Mouse (Mus musculus) neural tube, embryonic 13.5 days (tissue): ENCODE data around the gene Lamb2. TPM values are rescaled to one million over a fixed set of nuclear protein-coding genes. Genes with fewer than 3 reads are reported as not detected.

Experiments
- ATAC-seq: fragments of 200-750 bp; cut with Nextera tagmentation; 2 replicates; pipeline ENCODE4 v1.8.0; 2017; ENCODE audit warnings: low read depth, mild to moderate bottlenecking, moderate TSS enrichment, moderate library complexity
- H3K27ac ChIP-seq: fragments of 300-500 bp; sonication (generic); replicated peaks from 2 replicates; pipeline ENCODE4 v1.5.1; 2015; ENCODE audit warnings: moderate library complexity, mild to moderate bottlenecking, inconsistent platforms
- H3K27me3 ChIP-seq: fragments of 300-500 bp; sonication (generic); 2 replicates; pipeline ENCODE4 v1.6.1; 2015; ENCODE audit warnings: mild to moderate bottlenecking, inconsistent platforms
- H3K36me3 ChIP-seq: fragments of 300-500 bp; sonication (generic); 2 replicates; pipeline ENCODE4 v1.6.1; 2015; ENCODE audit warnings: mild to moderate bottlenecking, inconsistent platforms
- H3K4me1 ChIP-seq: fragments of 300-500 bp; sonication (generic); replicated peaks from 2 replicates; pipeline ENCODE4 v1.6.1; 2015; ENCODE audit warnings: inconsistent platforms
- H3K4me2 ChIP-seq: fragments of 300-500 bp; sonication (generic); 2 replicates; pipeline ENCODE4 v1.6.1; 2015; ENCODE audit warnings: inconsistent platforms, mild to moderate bottlenecking, moderate library complexity
- H3K4me3 ChIP-seq: fragments of 300-500 bp; sonication (generic); 2 replicates; pipeline ENCODE4 v1.5.1; 2015; ENCODE audit warnings: mild to moderate bottlenecking, inconsistent platforms
- H3K9ac ChIP-seq: fragments of 300-500 bp; sonication (generic); 2 replicates; pipeline ENCODE4 v1.6.1; 2015; ENCODE audit warnings: moderate library complexity, mild to moderate bottlenecking, inconsistent platforms
- H3K9me3 ChIP-seq: fragments of 300-500 bp; sonication (generic); 2 replicates; pipeline ENCODE4 v1.6.1; 2016; ENCODE audit warnings: inconsistent platforms
- WGBS: fragments of 180-500 bp; shearing (Covaris S2); methylation state at CpG from one replicate; pipeline ENCODE4 v1.1.7; 2015; 5-methylcytosine and 5-hydroxymethylcytosine counted together
- polyA plus RNA-seq: library from polyadenylated mRNA; unstranded; fragments of >200 nt; fragmentation: Nextera tagmentation; extraction: Ambion mirVana; gene quantifications from 2 replicates; pipeline ENCODE4 v1.2.1, GENCODE M21; 2015

The Lamb2 gene
- polyA plus RNA-seq, 1 experiment from 2014 or later, result 21.6 TPM

DNA sequence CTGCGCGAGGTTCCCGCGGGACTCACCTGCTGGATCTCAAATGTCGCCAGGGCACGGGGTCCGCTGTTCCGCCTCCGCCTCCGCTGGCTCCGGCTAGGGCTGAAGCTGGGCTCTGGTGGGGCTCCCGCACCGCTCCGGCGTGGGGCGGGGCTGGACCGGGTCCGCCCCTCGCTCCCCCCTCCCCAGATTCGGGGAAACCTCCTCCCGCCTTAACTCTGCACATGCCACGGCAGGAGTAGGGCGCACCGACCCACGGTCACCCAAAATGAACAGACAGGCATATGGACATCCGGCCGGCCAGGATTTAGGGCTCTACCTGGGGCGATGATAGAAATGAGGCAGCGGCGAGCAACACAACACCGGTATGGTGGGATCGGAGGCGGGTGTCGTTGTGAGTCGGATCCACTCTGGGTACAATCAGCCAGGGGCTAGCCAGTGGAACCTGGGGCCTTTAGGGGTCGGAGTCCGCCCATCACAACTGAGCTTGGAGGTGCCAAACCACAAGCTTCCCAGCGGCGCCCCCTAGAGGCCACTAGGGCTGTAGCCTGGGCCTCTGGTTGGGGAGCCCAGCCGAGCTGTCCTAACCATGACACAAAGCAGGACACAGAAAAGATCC, 27.1 kb upstream of the Lamb2 start:
- Histone ChIP-seq H3K4me3 (peak overlapping the region; percentile 70), H3K9me3 (no peaks in the 10 kb centered on the region), H3K4me2 (peak overlapping the region; percentile 77), H3K36me3 (peaks cover 17% of the 10 kb centered on the region), H3K9ac (peak overlapping the region; percentile 83), H3K4me1 (peaks cover 55% of the 10 kb centered on the region), H3K27me3 (peaks cover 4% of the 10 kb centered on the region; the same call in 1 of the 2 replicates), H3K27ac (peak overlapping the region; percentile 93)
- under 1% methylated on average over 40 of the region's 40 CpGs for WGBS
- peak; percentile 91 for ATAC-seq

DNA sequence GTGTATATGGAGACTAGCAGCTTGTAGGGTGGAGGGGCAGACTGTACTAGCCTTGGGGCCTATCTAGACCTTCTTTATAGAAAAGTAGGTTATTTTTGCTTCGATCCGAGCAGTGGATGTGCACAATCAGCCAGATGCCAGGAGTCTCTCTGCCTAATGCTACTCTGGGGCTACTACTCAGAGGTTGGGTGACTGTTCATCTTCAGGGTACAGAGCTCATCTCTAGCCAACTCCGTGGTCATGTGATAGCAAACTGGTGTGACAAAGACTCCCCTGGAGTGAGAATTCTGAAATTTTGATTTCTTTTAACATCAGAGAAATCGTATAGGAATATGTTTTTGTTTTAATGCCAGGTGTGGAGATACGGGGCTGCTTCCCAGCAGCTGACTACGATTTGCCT, 26.6 kb upstream of the Lamb2 start:
- H3K9ac ChIP-seq, result peak overlapping the region; percentile 83
- 46% methylated on average over 6 of the region's 6 CpGs for WGBS
- no peaks in the 10 kb centered on the region for H3K9me3 ChIP-seq
- ATAC-seq, result peak; percentile 21
- H3K27me3 ChIP-seq, result peaks cover 4% of the 10 kb centered on the region; the same call in 1 of the 2 replicates
- peak overlapping the region; percentile 70 for H3K4me3 ChIP-seq
- H3K27ac ChIP-seq, result peak overlapping the region; percentile 93
- H3K4me1 ChIP-seq, result peaks cover 54% of the 10 kb centered on the region
- peak overlapping the region; percentile 77 for H3K4me2 ChIP-seq
- peaks cover 12% of the 10 kb centered on the region for H3K36me3 ChIP-seq

DNA sequence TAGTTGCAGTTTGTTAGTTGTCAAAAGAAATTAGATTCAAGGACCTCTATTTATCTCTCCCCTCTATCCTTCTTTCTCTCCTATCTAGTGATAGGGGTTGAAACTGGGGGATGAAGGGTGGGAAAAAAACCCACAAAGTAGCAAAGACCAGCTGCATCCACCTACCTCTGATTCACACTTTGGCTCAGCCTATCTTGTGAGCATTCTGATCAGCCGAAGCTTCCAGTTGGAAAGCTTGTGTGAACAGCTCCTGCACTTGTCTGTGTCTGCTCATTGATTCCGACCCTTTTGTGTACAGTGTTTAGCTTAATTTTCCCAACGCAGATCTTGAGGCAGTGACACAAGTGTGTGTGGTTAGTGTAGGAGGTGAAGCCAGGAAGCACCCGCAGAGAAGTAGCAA, 26.1 kb upstream of the Lamb2 start:
- ATAC-seq, result no peak
- peaks cover 48% of the 10 kb centered on the region for H3K4me1 ChIP-seq

DNA sequence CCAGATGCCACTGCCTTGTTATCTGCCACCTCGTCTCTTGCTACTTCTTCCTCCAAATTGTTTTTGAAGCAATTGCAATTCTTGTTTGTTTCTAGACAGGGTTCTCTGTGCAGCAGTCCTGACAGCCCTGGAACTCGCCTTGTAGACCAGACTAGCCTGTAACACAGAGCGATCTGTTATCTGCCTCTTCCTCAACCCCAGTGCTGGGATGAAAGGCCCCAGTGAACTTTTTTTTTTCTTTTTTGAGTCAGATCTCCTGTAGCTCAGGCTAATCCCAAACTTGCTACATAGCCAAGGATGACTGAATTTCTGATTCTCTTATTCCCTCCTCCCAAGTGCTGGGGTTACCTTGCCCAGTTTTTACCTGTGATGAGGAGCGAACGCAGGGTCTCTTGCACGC, 25.1 kb upstream of the Lamb2 start:
- H3K27ac ChIP-seq, result no peak overlapping the region
- no peak overlapping the region for H3K4me2 ChIP-seq
- H3K9me3 ChIP-seq, result no peaks in the 10 kb centered on the region
- no peak overlapping the region for H3K9ac ChIP-seq
- H3K4me3 ChIP-seq, result no peak overlapping the region
- H3K36me3 ChIP-seq, result no peaks in the 10 kb centered on the region
- peaks cover 39% of the 10 kb centered on the region for H3K4me1 ChIP-seq
- H3K27me3 ChIP-seq, result peaks cover 9% of the 10 kb centered on the region; the same call in 1 of the 2 replicates
- no peak for ATAC-seq
- WGBS, result 85% methylated on average over 6 of the region's 6 CpGs

More for the DNA sequence above, 26.1 kb upstream of the Lamb2 start:
- Histone ChIP-seq H3K27ac (0 out of 2 replicates have a peak overlapping the region, but pooled peaks have one; percentile 93), H3K27me3 (peaks cover 4% of the 10 kb centered on the region; the same call in 1 of the 2 replicates), H3K4me3 (peak overlapping the region; percentile 70; the same call in 1 of the 2 replicates), H3K4me2 (peak overlapping the region; percentile 77), H3K9me3 (no peaks in the 10 kb centered on the region), H3K36me3 (peaks cover 7% of the 10 kb centered on the region), H3K9ac (peak overlapping the region; percentile 83)
- WGBS, result 86% methylated on average over 4 of the region's 4 CpGs

DNA sequence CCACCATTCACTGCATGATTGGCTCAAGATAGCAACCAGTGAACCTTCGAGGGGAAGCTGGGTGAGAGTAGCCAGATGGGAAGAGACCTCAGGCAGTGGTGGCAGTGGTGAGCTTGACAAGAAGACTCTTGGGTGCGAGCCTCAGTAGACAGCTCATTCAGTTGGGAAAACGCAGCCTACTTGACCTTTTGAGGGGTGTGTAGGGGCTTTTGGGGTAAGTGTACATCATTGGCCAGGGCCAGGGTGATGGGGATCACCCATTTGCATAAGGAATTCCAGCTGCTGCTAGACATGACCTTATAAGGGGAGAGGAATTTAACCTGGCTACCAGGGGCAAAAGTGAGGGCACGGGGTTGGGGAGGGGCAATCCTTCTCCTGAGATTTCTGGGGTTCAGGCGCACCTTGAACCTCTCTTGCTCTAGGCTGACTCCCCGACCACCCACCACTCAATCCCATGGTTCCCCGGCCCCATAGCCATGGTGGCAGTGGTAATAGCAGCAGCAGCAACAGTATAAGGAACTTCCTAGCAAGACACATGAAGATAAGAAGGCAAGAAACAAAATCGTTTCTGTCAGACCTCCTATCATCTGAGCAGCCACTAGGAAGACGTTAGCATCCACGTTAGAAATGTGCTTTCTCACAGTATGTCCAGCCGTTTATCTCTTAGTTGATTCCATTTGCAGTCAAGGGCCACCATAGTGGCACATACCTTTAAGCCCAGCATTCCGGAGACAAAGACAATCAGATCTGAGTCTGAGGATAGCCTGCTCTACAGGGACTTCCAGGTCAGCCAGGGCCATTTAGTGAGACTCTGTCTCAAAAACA, 23.6 kb upstream of the Lamb2 start:
- no peak overlapping the region for H3K4me2 ChIP-seq
- no peak overlapping the region for H3K27ac ChIP-seq
- H3K36me3 ChIP-seq, result no peaks in the 10 kb centered on the region
- 74% methylated on average over 12 of the region's 12 CpGs for WGBS
- peaks cover 9% of the 10 kb centered on the region; the same call in 1 of the 2 replicates for H3K27me3 ChIP-seq
- no peak overlapping the region for H3K9ac ChIP-seq
- peaks cover 31% of the 10 kb centered on the region for H3K4me1 ChIP-seq
- ATAC-seq, result no peak
- no peaks in the 10 kb centered on the region for H3K9me3 ChIP-seq
- no peak overlapping the region for H3K4me3 ChIP-seq

DNA sequence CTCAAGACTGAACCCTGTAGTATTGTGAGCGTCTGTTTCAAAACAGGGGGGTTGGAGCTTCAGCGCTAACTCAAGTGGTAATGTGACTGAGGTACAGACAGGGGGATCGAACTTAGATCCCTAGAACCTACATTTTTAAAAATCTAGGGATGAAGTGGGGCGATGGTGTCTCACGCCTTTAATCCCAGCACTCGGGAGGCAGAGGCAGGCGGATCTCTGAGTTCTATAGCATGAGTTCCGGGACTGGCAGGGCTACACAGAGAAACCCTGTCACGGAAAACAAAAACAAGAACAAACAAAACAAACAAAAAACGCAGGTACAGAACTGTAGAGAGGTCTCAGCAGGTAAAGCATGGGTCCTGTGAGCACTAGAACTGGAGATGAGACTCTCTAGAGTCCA, 22.6 kb upstream of the Lamb2 start:
- no peak overlapping the region for H3K4me3 ChIP-seq
- peaks cover 31% of the 10 kb centered on the region for H3K4me1 ChIP-seq
- ATAC-seq, result no peak
- no peaks in the 10 kb centered on the region for H3K9me3 ChIP-seq
- no peak overlapping the region for H3K27ac ChIP-seq
- no peaks in the 10 kb centered on the region for H3K36me3 ChIP-seq
- no peak overlapping the region for H3K9ac ChIP-seq
- peaks cover 9% of the 10 kb centered on the region; the same call in 1 of the 2 replicates for H3K27me3 ChIP-seq
- H3K4me2 ChIP-seq, result no peak overlapping the region
- 87% methylated on average over 10 of the region's 10 CpGs for WGBS

DNA sequence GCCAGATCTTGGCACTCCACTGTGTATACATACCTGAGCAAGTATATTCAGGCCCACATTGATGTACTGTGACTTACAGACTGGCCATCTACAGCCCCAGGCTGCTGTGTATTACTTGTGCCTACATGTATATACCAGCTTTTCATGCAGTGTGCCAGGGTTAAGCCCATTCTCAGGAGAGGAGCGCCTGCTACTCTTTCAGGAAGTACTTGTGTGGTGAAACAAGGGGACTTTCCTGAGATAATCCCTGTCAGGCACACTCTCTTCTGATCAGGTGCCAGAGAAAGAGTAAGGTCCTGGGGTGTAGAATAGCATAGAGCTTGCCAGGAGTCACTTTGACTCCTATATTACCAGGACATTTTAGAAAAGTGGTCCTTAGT, 19.6 kb upstream of the Lamb2 start:
- no peak for ATAC-seq
- 97% methylated on average over 1 of the region's 1 CpGs for WGBS
- H3K36me3 ChIP-seq, result peaks cover 25% of the 10 kb centered on the region
- H3K4me3 ChIP-seq, result peak overlapping the region; percentile 85
- no peaks in the 10 kb centered on the region for H3K9me3 ChIP-seq
- H3K4me1 ChIP-seq, result peaks cover 21% of the 10 kb centered on the region
- peak overlapping the region; percentile 91; the same call in 1 of the 2 replicates for H3K9ac ChIP-seq
- peaks cover 9% of the 10 kb centered on the region; the same call in 1 of the 2 replicates for H3K27me3 ChIP-seq
- H3K27ac ChIP-seq, result peak overlapping the region; percentile 90
- H3K4me2 ChIP-seq, result peak overlapping the region; percentile 93

DNA sequence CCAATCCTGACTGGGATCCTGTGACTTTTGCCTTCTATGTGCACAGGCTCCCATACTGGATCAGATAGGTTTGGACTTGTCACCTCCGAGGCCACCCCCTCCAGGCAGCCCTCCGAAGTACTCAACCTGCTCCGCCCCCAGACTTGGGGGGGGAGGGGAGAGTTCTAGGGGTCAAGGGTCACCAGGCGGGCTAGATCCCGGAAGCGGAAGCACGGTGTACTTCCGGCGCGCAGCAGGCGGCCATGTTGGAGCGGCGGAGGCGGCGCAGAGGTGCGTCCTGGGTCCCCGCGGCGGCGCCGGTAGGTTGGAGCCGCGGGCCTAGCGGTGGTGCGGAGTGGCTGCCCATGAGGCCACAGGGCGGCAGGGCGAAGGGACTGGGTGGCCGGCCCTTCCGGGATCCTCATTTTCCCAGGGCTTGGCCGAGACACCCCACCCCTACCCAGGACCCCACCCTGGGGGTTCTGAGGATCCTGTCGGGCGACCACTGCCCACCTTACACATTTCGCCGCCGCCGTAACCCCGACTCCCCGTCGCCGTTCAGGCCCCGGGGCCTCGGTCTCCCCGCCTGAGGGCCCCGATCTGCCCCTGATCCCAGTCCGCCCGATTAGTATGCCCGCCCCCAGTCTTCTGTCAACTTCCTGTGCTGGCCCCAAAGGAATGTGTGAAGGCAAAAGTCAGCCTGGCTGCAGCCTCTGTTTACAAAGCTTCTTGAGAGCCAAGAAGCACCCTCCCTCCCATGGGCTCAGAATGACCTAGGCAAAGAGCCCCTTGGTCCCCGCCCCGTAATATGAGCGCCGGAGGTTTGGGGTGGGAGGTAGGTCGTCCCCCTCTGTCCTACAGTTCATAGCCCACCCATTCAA, 19.0 kb upstream of the Lamb2 start, which contains the start of gene Ccdc71:
Gene Ccdc71 (plus strand): TSS at position 209 of the 860 bp plus-strand sequence.
- WGBS, result under 1% methylated on average over 51 of the region's 52 CpGs
- peaks cover 21% of the 10 kb centered on the region for H3K4me1 ChIP-seq
- peak within 1 kb of the TSS; percentile 93 for H3K4me2 ChIP-seq
- ATAC-seq, result peak; percentile 83
- H3K9me3 ChIP-seq, result no peaks in the 10 kb centered on the region
- H3K27me3 ChIP-seq, result peaks cover 9% of the 10 kb centered on the region; the same call in 1 of the 2 replicates
- H3K9ac ChIP-seq, result peak within 1 kb of the TSS; percentile 91
- H3K36me3 ChIP-seq, result peaks cover 31% of the 10 kb centered on the region
- H3K27ac ChIP-seq, result peak within 1 kb of the TSS; percentile 90
- H3K4me3 ChIP-seq, result peak within 1 kb of the TSS; percentile 85

DNA sequence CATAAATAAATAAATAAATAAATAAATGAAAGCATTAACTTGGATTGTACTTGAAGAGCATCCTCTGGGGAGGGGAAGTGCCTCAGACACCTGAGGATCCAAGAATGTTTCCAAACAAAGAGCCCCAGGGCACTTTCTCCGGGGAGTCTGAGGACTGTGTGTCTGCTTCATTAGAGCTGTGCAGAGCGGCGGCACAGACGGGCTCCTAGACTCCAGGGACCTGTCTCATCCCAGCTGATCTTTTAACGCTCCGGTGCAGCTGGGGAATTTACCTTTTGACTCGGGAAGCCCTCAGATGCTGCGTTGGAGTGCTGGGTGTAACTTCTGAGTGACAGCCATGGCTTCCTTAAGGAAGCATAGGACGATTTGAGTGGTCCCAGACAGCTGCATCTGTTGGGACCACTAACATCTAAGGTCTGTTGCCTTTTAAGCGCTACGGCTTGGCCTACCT, 18.3 kb upstream of the Lamb2 start, which contains the start of gene Klhdc8b:
Gene Klhdc8b (minus strand): TSS at position 401 of the 451 bp plus-strand sequence.
- Histone ChIP-seq H3K27me3 (peaks cover 9% of the 10 kb centered on the region; the same call in 1 of the 2 replicates), H3K9ac (peak within 1 kb of the TSS; percentile 91), H3K9me3 (no peaks in the 10 kb centered on the region), H3K36me3 (peaks cover 37% of the 10 kb centered on the region), H3K4me1 (peaks cover 21% of the 10 kb centered on the region), H3K4me2 (peak within 1 kb of the TSS; percentile 93), H3K4me3 (peak within 1 kb of the TSS; percentile 85), H3K27ac (peak within 1 kb of the TSS; percentile 90)
- ATAC-seq, result peak; percentile 58
- 24% methylated on average over 11 of the region's 11 CpGs for WGBS

DNA sequence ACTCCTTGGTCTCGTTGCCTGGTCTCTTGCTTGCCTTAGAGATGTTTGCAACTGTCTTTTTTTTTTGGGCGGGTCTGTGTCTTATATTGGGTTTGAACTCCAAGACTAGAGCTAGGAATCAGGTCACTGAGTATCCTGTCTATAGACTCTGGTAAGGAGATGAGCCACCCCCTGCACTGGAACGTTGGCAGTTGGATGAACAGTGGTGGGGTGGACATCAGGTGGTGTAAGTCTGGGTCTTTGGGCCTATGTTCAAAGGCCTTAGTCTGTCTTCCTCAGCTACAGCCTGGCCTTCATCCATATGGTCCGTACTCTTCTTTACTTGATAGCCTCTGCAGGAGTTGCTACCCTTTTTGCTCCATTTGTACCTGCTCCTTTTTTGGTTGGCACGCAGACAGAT, 17.9 kb upstream of the Lamb2 start:
- H3K36me3 ChIP-seq, result peaks cover 42% of the 10 kb centered on the region
- H3K27me3 ChIP-seq, result peaks cover 9% of the 10 kb centered on the region; the same call in 1 of the 2 replicates
- WGBS, result 88% methylated on average over 5 of the region's 5 CpGs

DNA sequence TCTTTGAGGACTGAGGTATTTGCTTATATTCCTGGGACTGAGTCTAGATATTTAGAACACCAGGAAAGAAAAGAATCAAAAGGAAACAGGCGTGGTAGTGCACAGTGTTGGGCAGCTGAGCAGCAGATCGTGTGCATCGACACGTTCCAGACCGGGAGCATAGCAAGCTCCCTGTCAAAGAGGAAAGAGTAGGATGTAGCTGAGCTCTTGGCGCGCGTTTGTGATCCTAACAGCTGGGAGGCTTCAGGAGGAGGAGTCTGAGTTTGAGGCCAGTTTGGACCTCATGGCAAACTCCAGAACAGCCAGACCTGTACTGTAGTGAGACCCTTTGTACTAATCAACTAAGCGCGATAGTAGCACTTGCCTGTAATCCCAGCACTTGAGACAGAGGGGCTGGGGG, 17.3 kb upstream of the Lamb2 start:
- H3K4me2 ChIP-seq, result peak overlapping the region; percentile 93; the same call in 1 of the 2 replicates
- no peak overlapping the region for H3K4me3 ChIP-seq
- H3K9ac ChIP-seq, result no peak overlapping the region

More for the DNA sequence above, 17.9 kb upstream of the Lamb2 start:
- H3K4me3 ChIP-seq, result peak overlapping the region; percentile 85
- peaks cover 21% of the 10 kb centered on the region for H3K4me1 ChIP-seq
- no peak overlapping the region for H3K27ac ChIP-seq
- peak overlapping the region; percentile 91; the same call in 1 of the 2 replicates for H3K9ac ChIP-seq
- ATAC-seq, result no peak
- peak overlapping the region; percentile 93 for H3K4me2 ChIP-seq
- H3K9me3 ChIP-seq, result no peaks in the 10 kb centered on the region

More for the DNA sequence above, 17.3 kb upstream of the Lamb2 start:
- peaks cover 47% of the 10 kb centered on the region for H3K36me3 ChIP-seq
- WGBS, result 90% methylated on average over 10 of the region's 10 CpGs
- 0 out of 2 replicates have a peak, but pooled peaks cover 8% of the 10 kb centered on the region for H3K27me3 ChIP-seq
- no peak for ATAC-seq
- H3K4me1 ChIP-seq, result peaks cover 21% of the 10 kb centered on the region
- no peaks in the 10 kb centered on the region for H3K9me3 ChIP-seq
- H3K27ac ChIP-seq, result no peak overlapping the region
